Mouse (Mus musculus) common myeloid progenitor, adult 5-6 weeks (primary cell): ENCODE results near the gene Ubxn7. TPM values are rescaled to one million over a fixed set of nuclear protein-coding genes. Genes with fewer than 3 reads are reported as not detected.

Experiments used
- ATAC-seq: replicated peaks from 2 replicates; pipeline ENCODE4 v1.8.0; 2016; ENCODE audit warnings: low read depth, mild to moderate bottlenecking, moderate TSS enrichment, inconsistent platforms; ENCODE audit not compliant: poor library complexity, severe bottlenecking
- total RNA-seq: library from RNA; stranded (forward); fragments of 200-1000, 187-1606 nt; gene quantifications from 2 replicates; pipeline ENCODE4 v1.2.3, GENCODE M21; 2017

Ubxn7 gene
- total RNA-seq, 1 experiment from 2014 or later: 47.5 TPM

DNA sequence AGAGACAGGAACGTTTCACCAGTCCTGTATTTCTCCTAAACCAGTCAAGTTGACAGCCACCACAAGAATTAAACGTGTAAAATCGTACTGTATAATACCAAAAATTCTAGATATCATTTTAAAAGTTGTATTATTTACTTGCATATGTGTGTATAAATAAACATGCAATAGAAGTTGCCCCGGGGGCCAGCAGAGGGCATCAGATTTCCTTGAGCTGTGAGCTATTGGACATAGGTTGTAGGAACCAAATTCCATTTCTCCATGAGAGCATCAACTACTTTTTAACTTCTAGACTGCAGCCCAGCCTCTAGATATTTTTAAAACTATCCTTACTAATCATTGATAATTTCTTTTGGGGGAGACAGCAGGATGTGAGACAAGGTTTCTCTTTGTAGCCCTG is 39.3 kb downstream of the Ubxn7 start:
- no peak for ATAC-seq

- ATAC-seq: no peak
Measured at GRCm38 (mm10) chr16:32379575-32379974, 47.5 kb downstream of the Ubxn7 start.

GRCm38 (mm10) chr16:32382901-32383300 is 50.8 kb downstream of the Ubxn7 start:
- ATAC-seq: no peak

GRCm38 (mm10) chr16:32384885-32385284 is 52.8 kb downstream of the Ubxn7 start:
- ATAC-seq: no peak

DNA sequence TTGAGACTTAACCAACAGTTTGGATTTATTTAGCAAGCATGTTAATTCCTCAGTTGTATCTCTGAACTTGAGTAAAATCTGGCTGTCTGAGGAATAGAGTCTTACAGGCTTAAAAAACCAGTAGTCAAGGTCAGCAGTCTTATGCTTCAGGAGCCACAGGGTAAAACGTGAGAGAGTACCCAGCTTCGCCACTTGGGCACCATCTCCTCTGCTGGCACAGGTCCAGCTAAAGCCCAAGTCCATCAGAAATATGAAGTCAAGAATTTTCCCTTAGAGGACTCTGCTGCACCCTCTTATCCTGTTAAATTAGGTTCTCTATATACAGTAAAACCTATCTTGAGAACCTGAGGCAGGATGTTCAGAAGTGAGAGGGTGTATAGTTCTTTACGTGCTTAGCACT is 54.8 kb downstream of the Ubxn7 start:
- ATAC-seq: no peak

DNA sequence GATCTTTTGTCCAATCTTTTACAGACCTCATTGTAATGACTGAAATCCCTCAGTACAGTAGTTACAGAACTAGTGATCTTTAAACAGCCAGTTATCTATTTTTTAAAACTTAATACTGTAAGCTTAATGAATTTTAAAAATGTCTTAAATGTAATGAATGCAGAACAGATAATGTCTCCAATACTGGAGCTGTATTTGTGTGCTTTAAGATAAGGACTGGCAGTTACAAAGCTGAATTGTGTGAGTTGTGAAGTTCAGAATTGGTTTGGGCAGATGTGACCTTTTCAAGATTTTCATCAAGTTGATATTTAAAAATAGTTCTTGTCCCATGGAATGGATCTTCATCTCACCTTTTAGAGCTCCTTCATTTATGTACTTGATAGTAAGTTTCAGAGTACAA is 57.0 kb downstream of the Ubxn7 start:
- no peak for ATAC-seq

DNA sequence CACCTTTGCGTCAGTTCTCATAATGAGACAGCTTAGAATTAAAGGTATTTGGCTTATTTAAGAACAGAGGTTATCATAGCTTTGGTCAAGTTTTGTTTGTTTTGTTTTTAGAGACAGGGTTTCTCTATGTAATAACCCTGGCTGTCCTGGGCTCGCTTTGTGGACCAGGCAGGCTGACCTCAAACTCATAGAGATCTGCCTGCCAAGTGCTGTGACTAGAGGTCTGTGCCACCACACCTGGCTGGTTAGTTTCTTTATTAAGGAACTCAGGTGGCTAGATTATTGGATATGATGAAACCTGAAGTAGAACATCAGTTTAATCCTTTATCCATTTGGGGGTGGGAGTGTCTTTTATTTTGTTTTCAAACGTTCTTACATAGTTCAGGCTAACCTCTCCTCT is 57.8 kb downstream of the Ubxn7 start:
- no peak for ATAC-seq

GRCm38 (mm10) chr16:32390882-32391281 is 58.8 kb downstream of the Ubxn7 start:
- no peak for ATAC-seq

- peak; percentile 45 for ATAC-seq
Measured at GRCm38 (mm10) chr16:32395679-32396540, 63.9 kb downstream of the Ubxn7 start.

DNA sequence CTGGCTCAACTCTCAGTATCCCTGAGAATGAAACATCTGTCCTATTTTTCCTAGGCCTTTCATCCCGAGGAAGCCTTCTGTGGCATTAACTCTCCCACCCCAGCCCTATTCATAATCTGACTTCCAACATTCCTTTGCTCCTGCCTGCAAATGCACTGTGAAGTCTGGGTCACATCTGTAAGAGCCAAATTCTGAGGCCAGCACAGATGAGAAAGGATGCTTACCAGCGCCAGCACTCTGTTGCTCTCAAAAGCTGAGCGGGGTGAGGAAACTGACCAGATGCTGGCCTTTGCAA is 64.4 kb downstream of the Ubxn7 start:
- no peak for ATAC-seq

DNA sequence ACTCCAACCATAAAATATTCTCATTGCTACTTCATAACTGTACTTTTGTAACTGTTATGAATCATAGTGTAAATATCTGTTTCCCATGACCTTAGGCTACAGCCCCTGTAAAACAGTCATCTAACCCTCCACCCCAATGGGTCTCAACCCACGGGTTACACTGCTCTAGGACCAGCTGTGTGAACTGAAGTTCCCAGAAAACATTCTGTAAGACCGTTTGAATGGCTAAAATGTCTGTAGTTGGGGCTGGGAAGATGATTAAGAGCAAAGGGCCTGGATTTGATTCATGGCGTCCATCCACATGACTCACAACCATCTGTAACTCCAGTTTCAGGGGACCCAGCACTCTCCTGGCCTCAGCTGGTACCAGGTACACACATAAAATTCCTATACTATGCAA is 66.1 kb downstream of the Ubxn7 start:
- ATAC-seq: no peak

DNA sequence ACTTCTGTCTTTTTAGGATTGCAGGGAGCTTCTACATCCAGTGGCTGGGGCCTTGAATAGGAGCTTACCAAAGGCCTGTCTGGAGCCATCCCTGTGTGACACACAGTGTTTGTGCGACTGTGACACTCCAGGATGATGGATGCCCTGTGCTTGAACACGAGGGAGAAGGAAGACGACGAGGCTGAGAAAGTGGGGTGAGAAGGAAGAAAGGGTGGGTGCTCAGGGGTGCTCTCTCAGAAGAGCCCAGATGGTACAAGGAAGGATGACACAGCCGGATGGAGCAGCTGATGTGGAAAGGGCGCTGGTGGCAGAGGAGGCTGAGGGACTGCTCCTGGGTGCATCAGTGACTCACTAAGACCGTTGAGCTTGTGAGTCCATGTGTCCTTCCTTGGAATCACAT is 68.2 kb downstream of the Ubxn7 start, which contains the start of gene Tm4sf19:
Gene Tm4sf19 (plus strand): TSS at position 240 of the 400 bp plus-strand sequence.
- ATAC-seq: no peak

GRCm38 (mm10) chr16:32401335-32401965 is 69.4 kb downstream of the Ubxn7 start:
- ATAC-seq: peak; percentile 80

- no peak for ATAC-seq
Measured at GRCm38 (mm10) chr16:32402818-32403217, 70.8 kb downstream of the Ubxn7 start.

- no peak for ATAC-seq
Measured at GRCm38 (mm10) chr16:32405716-32406115, 73.7 kb downstream of the Ubxn7 start.

DNA sequence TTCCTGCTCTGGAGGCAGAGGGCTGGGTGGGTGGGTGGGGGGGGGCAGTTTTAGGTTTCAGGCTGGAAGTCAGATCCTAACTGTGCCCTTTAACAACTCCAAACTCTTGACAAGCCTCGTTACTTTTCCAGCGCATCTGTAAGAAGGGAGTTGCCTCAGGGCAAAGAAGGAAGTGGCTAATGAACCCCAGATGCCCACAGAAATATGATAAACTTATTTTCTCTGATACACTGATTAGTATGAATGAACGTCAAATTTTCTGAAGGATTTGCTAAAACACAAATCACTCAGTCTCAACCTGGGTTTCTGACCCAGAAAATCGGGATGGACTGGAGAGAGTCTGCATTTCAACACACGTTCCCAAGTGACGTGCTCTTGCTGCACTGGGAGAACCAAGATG is 74.6 kb downstream of the Ubxn7 start:
- no peak for ATAC-seq

- peak; percentile 62; the same call in 1 of the 2 replicates for ATAC-seq
Measured at GRCm38 (mm10) chr16:32407730-32408129, 75.7 kb downstream of the Ubxn7 start.

- no peak for ATAC-seq
Measured at GRCm38 (mm10) chr16:32417457-32417856, 85.4 kb downstream of the Ubxn7 start.

DNA sequence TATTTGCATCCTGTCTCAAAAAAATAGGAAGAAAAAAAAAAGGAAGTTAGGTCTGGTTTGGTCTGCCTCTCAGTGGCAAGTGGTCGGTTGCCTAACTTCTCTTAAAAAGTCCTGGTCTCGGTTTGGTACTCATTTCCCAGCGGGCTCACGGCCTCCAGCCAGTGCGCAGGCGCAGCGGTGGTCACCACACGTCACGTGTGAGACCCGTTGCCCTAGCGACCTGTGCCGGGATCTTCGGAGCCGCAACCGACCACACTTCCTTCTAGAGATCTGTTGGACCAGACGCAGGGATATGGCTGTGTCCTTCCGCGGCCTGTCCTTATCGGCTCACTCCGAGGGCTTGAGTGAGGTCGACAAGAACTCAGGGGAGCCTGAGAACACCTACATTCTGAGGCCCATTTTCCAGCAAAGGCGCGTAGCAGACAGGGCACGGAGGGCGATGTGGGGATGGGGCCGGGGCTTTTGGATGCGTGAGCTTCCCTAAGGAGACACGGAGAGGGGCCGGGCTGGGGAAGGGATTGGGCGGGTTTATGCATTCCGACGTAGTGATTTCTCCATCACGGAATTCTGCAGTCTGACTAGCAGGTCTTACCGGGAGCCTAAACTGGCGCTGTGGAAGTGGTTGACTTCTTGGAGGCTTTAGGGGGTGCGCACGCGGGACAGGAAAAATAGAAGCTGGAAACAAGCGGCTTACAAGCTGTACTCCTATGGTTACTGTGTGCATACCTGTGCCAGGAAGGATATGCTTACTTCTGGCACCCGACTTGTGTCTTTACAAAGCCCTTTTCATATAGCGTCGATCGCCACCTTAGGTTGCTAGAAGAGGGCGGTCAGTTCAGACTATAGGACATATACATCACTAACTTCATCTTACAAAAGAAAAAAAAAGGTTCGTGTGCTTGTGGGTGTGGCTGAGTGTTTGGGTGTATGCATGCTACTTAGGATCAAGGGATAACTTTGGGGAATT is 87.7 kb downstream of the Ubxn7 start, which contains the start of gene Tctex1d2:
Gene Tctex1d2 (plus strand): TSS at position 186 of the 967 bp plus-strand sequence.
- peak; percentile 99 for ATAC-seq

DNA sequence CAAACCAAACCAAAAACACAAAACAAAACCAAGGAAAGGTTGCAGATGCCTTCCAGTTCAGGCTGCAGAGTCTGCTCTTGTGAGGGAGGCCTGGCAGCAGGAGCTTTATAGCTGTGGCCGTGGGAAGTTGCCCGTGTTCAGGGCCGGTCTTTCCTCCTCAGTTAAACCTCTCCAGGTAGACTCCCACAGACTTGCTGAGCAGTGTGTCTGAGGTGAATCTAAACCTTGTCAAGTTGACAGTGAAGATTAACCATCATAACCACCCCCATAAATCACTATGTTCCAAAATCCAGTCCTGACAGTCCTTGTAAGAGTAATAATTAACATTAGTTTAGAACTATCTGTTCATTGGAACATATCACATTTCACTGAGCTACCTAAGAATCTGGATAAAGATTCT is 95.4 kb downstream of the Ubxn7 start:
- no peak for ATAC-seq
